Mouse (Mus musculus) gastrocnemius, postnatal 4 days (tissue): ENCODE measurements at regions not wholly inside any gene's neighbourhood (a gene's known extent, or its start where the extent isn't known, plus 50 kb on each side); places are given as distances from the start of the nearest gene placed in this dataset.

Experiments used
- DNase-seq, 2 experiments: peaks; one replicate each; pipeline ENCODE4 v3.0.0; 2021 to 2022; ENCODE audit warnings: low spot score in 2 of 2, mixed read lengths in 2 of 2

GRCm38 (mm10) chr9:102449366-102449765 lies 56.2 kb upstream of the Ky start:
- DNase-seq = no peak

- no peak for DNase-seq
Measured at GRCm38 (mm10) chr9:102446066-102446465, 59.5 kb upstream of the Ky start.

GRCm38 (mm10) chr9:102442198-102442842 lies 63.2 kb upstream of the Ky start:
- peak in 1 of 2 experiments; percentile 12 for DNase-seq

- DNase-seq = no peak
Measured at GRCm38 (mm10) chr9:102437641-102438040, 67.9 kb upstream of the Ky start.

GRCm38 (mm10) chr9:102436378-102436777 lies 69.2 kb upstream of the Ky start:
- DNase-seq = no peak

- no peak for DNase-seq
Measured at GRCm38 (mm10) chr9:102428031-102428430, 73.5 kb upstream of the Ephb1 start.

GRCm38 (mm10) chr9:102424672-102425345 lies 70.3 kb upstream of the Ephb1 start:
- DNase-seq = no peak

GRCm38 (mm10) chr9:102423919-102424671 lies 69.6 kb upstream of the Ephb1 start:
- peak; percentile 20 to 60 for DNase-seq

GRCm38 (mm10) chr9:102423465-102423918 lies 69.0 kb upstream of the Ephb1 start:
- no peak for DNase-seq

- DNase-seq = no peak
Measured at GRCm38 (mm10) chr9:102421826-102422225, 67.3 kb upstream of the Ephb1 start.

GRCm38 (mm10) chr9:102420196-102420595 lies 65.7 kb upstream of the Ephb1 start:
- no peak for DNase-seq

- DNase-seq = no peak
Measured at GRCm38 (mm10) chr9:102413631-102414030, 59.1 kb upstream of the Ephb1 start.

- no peak for DNase-seq
Measured at GRCm38 (mm10) chr9:102410666-102411065, 56.2 kb upstream of the Ephb1 start.

- no peak for DNase-seq
Measured at GRCm38 (mm10) chr9:102406017-102406416, 51.5 kb upstream of the Ephb1 start.
